Mouse (Mus musculus) v-Abl transformed pro-B cells (cell line): Measurements from ENCODE around the gene Nubp1.

Experiments used
- in situ Hi-C, 2 experiments: fragments of 400-800 bp; cut with MboI; formaldehyde crosslinking; loops; one replicate each; pipeline ENCODE4 v1.15.1; 2025; ENCODE audit not compliant: unreplicated experiment in 2 of 2

Nubp1 gene

GRCm38 (mm10) chr16:10460188-10460587 lies 48.4 kb downstream of the Nubp1 start:
- in situ Hi-C loops, result no loop called here

GRCm38 (mm10) chr16:10461178-10461577 lies 49.4 kb downstream of the Nubp1 start:
- in situ Hi-C loops, result no loop called here

- in situ Hi-C loops, result no loop called here
Measured at GRCm38 (mm10) chr16:10465011-10465681, 53.4 kb downstream of the Nubp1 start.

- in situ Hi-C loops, result no loop called here
Measured at GRCm38 (mm10) chr16:10467391-10468107, 55.8 kb downstream of the Nubp1 start.

GRCm38 (mm10) chr16:10468201-10468600 lies 56.5 kb downstream of the Nubp1 start:
- in situ Hi-C loops, result no loop called here

GRCm38 (mm10) chr16:10471950-10472349 lies 60.2 kb downstream of the Nubp1 start:
- in situ Hi-C loops, result no loop called here
